Mouse (Mus musculus) layer of hippocampus, postnatal 36 days (tissue): ENCODE measurements around the gene Gramd1b. TPM values are rescaled to one million over a fixed set of nuclear protein-coding genes. Genes with fewer than 3 reads are reported as not detected.

Source experiments
- DNase-seq, 2 experiments: peaks; one replicate each; pipeline ENCODE4 v3.0.0; 2022
- total RNA-seq, 2 experiments: library from RNA; stranded (reverse); gene quantifications; 2 replicates each; pipeline ENCODE4 v1.2.3; 2021

Gramd1b gene
- total RNA-seq = 100 to 1,000 TPM; 163 to 172 TPM

DNA sequence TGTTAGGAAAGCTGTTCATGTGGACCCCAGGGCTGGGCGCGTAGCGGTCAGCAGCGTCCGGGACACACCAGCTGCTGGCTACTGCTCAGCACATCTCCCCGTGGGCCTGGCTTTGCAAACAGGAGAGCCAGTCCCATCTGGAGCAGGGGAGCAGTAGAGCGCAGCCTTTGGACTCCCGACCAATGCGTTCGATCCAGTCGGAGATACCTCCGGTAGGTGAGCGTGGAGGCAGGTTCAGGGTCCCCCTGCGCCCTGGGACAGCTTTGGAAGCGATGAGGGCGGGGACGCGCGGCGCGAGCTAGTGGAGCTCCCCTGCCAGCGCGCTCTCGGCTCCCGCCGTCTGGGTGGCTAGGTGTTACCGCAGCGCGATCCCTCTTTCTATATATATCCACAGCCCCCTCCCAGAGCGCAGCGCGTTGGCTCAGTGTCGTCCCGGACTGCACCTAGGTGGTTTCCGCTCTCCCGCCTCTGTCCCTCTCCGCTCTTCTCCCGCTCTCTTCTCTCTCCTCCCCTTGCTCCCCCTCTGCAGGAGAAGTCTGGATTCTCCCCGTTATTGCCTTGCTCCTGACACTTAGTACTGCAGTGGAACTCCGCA, at the start of gene Gramd1b:
Gene Gramd1b (minus strand): TSS at position 357 of the 595 bp plus-strand sequence.
- DNase-seq = peak in 1 of 2 experiments; percentile 36

DNA sequence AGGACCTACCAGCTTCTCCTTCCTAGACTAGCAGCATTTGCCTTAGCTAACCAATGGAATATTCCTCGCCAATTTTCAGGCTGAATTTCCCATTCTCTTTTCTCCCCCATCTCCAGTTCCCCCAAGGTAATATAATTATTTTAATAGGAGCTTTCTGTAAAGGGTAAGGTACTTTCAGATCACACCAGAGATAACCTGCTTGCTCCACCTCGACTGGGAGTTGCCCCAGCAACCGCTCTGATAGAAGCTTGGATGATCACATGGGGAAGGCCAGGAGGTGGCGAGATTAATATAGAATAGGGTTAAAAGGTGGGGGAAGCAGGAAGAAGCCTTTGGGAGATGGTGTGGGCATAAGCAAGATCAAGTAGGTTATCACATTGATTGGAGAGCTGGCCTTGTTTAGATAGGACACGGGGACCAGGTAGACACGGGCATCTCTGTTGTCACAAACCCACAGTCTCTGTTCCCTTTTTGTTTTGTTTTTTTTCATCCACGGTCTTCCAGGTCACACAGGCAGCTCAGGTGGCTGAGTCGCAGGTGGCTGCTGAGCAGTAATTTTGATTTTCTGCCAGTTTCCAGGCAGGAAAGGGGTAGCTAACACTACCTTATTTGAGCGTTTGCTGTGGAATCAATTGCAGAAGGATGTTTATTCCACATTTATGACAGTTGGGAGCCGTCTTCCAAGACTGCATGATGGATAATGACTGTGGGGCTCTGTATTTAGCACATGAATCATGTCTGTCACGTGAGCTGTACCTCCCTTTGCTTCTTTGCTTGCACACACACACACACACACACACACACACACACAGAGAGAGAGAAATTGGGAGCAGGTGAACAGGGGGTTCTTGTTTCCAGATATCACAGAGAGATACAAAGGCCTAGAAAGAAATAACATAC, 47.8 kb upstream of the Gramd1b start:
- no peak for DNase-seq

DNA sequence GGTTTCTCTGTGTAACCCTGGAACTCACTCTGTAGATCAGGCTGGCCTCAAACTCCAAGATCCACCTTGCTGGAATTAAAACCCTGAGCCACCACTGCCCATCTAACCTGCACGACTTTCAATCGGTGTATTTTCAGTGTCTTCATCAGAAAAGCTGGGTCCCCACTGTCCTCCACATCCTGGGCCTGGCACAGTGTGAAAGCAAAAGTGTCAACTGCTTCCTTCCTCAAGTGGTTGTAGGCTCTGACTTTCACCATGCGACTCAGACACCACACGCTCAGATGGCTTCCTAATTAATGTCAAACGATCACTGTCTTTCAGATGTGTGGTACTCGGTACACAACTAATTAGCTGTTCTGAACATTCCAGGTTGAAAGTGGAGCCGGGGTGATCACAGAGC, 45.9 kb upstream of the Gramd1b start:
- no peak for DNase-seq

DNA sequence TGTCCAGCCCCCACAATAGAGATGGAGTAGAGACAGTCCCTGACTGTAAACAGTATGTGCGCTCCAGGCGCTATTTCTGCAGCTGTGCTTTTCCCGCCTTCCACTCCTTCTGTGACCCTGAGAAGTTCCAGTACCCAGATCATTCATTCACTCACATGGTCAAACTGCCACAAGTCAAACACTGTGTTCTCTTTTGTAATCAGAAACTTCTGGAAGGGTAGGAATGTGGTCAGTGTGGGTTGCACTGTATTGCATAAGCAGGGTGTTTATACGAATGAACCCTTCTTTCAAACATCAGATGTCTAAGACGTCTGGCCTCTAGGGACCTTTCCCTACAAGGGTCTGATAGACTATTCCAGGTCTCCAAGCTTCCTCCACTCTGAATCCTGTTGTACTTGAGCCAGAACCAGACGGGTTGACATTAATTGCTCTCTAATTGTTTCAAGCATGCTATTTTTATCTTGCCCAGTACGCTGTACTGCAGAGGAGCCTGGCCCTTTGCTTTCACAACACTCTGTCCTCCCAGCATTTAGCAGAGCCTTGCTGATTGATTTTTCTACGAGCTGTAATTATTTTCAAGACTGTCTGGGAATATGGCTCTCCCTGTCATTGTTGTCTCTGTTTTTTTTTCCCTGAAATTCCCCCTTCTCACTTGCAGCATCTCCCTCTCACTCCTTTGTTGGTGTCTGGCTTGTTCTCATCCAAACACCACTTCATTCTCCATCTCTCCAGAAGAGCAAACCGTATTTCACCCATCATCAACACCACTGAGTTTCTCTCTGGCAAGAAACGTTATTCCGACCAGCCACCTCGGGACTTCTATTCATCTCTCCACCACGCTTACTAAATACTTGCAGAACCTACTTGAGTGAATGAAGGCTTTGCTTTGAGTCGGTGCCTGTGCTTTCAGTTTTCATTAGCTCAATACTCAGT, 44.1 kb upstream of the Gramd1b start:
- DNase-seq = no peak

DNA sequence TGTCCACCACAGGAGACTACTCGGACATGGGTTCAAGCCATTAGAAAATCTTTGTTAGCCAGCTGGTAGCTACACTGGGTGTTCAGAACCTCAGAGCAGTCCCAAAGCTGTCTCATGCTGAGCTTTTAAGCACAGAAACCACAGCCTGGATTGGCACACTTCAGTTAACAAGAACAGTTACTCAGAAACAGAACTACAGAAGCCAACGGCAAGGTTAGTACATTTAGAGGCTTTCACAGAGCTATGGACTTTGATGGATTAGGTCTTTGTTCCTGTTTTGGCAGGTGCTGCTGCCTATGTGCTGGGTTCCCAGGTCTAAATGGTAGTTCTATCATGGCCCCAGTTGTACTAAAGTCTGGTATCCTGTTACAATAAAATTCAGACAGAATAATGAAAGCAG, 40.1 kb upstream of the Gramd1b start:
- no peak for DNase-seq

DNA sequence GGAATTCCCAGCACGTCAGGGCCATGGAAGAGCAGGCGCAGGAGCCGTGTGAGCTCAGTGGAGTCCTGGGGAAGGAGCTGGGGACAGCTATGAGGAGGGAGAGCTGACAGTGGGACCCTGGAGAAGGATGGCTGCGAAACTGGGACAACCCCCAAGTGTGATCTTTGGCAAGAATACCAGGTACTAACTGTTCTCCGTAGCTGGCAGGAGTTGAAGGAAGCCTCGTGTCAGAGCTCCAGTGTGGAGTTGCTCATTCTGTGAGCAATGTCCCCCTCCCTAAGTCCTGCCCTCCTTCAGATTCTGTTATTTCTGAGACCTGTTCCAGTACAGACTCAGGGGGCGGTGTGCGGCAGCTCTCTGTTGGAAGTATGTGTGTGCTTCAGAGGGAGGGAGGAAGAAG, 36.9 kb upstream of the Gramd1b start:
- DNase-seq = peak; percentile 11 to 40

DNA sequence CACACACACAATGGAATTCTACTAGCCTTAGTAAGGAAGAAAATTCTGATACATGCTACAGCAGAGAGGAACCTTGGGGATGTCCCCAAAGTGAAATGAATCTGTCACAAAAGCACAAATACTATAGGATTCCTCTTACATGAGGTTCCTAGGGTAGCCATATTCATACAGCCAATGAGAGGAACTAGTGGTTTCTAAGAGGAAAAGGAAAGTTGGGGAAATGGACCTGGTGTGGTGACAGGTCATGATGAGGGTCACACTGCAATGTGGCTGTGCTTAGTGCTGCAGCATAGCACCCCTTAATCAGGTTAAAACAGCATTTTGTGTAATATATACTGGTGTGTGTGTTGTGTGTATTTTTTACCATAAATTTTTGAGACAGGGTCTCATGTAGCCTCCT, 32.6 kb upstream of the Gramd1b start:
- DNase-seq = no peak

DNA sequence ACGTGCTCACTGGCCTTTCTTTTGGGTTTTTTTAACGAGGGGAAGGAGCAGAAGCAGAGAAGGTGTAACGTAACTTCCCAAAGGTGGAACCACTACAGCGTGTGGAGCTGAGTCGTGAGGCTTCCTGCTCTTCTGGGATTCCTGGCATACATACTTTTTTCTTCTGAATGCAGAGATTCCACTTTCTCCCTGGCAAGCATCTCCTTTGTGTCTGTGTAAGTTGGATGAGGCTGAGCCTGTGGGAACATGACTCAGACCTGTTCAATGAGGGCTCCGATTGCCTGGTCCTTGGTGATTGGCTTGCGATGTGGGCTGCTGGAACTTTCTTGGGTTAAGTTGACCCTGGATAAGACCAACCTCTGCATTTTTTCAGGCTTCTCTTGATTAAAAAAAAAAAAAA, 28.5 kb upstream of the Gramd1b start:
- no peak for DNase-seq

DNA sequence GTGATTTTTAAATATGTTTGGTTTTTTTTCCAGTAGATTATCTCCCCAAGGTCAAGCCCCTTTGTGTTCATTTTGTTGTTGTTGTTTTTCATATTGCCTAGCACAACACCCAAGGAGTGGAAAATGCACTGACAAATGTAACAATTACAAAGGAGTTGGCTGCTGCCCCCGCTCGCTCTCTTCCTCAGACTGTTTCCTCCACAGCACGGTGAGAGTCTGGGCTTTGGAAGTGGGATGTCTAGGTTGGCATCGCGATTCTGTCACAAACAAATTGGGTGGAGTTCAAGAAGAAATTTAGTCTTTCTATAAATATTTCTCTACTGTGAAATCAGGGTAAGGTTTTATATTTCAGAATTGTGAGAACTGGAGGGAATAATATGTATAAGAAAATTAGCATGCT, 26.6 kb upstream of the Gramd1b start:
- DNase-seq = no peak

DNA sequence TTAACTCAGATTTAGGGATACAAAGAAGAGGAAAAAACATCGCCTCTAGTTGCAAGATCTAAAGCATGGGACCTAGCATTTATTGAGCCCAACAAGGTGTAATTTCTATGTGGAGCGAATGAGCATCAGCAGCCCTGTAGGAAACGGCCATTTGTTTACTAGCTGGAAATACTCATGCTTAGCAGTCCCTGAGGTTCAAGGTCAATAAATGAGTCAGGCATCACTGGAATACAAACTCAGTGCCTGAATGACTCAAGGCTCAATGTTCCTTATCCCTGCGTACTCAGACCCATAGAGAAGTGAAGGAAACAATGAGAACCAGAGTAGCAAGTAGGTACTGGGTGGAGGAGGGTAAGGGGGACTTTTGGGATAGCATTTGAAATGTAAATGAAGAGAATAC, 25.2 kb upstream of the Gramd1b start:
- DNase-seq = no peak

DNA sequence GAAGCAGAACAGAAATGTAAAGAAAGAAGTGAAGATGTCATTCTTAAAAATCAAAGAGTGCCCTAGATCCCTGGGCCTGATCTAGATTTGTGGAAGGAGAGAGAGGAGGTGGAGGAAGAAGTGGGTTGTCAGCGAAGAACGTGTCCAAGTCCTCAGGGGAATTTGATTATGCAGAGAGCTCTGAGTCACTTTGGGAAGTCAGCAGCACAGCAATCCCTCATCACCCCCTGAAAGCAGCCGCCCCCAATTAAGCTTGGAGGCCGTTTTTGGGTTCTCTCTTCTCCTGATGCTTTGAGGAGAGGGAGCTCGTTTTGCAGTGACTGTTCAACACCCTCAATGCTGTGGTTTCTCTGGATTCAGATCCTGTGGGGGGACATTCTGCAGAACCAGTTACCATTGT, 24.1 kb upstream of the Gramd1b start:
- no peak for DNase-seq

DNA sequence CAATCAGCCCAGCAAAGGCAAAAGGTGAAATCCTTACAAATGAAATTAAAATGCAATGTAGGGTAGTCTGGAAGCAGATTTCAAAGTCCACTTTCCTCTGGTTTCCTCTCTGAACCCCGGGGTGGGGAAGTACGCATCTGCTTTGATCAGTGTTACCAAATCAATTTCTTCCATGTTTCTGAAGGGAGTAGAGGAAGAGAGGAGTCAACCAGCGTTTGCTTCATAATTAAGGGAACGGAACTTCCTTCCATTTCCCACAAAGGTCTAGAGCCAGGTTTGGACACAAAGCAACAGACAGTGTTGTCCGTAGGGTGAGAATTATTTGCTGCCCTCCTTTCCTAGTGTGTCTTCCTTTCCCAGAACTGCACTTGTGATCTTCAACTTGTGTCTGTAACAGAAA, 16.7 kb upstream of the Gramd1b start:
- no peak for DNase-seq

DNA sequence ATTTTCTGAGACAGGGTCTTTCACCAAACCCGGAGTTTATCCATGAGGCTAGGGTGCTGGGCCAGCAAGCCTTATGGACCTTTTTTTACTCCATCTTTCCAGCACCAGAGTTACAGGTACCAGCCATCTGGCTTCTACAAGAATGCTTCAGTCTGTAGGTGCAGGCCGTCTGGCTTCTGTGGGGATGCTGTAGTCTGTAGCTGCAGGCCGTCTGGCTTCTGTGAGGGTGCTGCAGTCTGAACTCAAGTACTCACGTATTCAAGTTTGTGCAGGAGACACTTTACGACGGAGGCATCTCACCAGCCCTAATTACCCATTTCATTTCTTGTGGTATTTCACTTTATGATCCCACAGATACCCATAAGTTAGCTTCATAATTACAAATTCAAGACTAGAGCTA, 14.0 kb upstream of the Gramd1b start:
- DNase-seq = no peak

DNA sequence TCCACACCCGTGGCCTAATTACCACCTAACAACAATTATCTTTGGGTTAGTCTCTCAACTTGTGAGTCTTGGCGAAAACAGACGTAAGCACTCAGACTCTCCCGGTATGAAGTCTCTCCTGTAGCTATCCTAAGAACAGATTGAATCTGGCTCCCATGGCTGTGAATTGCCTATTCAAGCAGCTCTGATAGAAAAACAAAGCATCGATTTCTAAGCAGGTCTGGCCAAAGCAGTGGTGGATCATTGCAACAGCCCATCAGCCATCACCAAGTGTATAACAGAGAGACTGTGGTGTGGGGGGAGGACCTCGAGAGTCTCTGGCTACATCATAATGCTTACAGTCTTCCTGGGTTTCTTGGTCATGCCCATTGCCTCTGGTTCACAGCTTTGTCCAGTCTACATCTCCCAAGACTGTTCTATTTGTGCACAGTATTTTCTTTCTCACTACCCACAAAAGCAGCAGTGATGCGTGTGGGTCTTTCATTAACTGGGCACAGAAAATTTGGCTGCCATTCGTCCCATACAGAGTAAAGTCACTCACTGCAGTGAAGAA, 8.5 kb upstream of the Gramd1b start:
- DNase-seq = no peak

DNA sequence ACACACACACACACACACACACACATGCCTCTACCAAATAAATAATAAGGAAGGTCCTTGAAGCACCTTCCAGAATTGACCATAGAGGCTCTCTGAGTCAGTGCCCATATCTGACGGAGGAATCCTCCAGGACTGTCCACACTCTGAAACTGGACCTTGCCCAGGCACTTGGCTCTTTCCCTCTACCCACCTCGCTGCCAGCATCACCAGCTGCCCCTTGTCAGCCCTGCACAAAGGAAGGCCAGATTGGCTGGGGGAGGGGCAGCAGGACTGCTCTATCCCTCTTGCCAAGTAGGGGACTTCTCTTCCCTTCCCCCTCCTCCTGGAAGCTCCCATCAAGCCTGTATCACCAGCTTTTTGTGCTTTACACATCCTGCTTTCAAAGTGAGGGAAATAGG, 6.5 kb upstream of the Gramd1b start:
- DNase-seq = peak; percentile 45 to 63

DNA sequence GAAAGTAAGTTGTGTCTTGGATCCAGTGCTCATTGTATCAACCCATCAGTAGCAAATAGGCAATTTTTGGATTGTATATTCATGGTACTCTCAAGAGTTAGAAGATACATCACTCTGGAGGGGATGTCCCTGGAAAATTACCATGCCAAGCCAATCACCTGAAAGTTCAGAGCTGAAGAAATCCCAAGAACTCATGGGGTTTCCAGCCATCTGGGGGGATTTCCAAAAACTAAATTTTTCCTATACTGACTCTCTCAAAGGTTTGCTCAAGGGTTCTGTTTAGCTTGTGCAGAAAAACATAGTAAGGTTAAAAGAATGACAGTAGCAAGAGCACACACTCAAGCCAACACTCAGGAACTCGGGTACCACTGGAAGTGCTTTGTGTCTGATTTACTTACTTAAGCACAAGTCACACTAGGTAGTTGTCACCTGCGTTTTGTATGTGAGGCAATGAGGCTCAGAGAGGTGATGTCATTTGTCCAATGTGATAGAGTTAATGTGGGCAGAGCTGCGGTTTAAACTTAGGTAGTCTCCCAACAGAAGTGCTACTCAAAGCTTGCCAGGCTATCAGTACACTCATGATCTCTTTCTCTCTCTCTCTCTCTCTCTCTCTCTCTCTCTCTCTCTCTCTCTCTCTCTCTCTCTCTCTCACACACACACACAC, 6.0 kb upstream of the Gramd1b start:
- DNase-seq = no peak

DNA sequence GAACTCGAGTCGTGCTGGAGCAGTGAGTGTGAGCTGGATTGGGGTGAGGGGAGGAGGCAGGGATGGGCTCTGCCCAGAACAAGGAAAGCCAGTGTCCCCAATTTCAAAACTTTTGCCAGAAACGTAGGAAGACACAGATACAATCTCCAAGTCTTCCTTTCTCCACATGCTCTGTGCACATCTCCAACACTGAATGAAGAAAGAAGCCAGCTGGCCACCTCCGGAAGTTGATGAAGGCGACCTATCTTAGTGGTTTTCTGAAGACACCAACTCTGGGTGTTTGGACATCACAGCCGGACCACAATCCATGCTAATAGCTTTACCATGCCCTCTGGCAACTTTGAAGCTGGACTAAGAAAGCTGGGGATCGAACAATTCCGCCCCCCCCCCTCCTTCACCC, 647 bp downstream of the Gramd1b start:
- DNase-seq = no peak

DNA sequence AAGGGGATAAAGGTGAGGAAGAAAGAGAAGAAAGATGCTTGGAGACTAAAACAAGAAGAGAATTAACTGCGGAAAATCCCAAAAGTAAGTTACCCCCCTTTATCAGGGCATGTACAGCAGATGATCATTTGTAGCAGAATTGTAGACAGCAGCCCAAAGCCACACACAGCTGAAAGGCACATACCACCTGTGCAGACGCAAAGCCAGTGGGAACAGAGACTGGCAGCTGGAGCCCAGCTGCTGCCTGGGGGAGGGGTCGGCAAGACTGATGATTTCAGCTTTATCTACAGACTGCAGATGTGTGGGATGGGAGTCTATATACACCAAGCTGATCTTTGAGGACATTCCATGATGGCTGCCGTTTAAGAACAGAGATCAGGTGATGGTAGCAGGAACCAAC, 2.5 kb downstream of the Gramd1b start:
- no peak for DNase-seq

DNA sequence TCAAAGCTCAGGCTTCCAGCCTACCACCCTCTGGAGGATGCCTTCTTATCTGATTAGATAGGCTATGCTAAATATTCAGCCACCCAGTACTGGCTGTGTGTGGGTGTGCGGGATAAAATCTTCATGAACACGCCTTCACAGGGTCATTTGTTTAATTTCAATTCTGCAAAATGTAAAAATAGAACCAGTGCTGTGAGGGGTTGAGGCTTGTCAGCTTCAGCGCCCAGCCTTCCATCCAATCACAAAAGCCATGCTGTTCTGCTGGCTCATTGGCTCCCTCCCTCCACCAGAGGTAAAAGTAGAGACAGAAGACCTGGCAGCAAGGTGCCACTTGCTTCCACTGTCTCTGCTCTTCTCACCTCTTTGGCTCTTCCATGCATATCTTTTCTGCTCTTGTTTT, 4.3 kb downstream of the Gramd1b start:
- no peak for DNase-seq

DNA sequence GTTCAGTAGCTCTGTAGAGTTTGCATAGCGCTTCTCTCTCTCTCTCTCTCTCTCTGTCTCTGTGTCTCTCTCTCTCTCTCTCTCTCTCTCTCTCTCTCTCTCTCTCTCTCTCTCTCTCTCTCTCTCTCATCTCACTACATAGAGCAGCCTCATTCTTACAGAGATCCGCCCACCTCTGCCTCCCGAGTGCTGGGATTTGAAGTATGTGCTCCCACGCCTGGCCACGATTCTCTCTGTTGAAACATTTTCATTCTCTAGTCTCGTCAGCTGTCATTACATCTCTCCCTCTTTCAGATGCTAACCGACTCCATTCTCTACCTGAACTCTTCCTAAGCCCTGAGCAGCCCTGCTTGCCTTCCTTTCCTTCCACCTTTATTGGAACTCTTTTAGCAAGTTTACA, 9.0 kb downstream of the Gramd1b start:
- DNase-seq = no peak

DNA sequence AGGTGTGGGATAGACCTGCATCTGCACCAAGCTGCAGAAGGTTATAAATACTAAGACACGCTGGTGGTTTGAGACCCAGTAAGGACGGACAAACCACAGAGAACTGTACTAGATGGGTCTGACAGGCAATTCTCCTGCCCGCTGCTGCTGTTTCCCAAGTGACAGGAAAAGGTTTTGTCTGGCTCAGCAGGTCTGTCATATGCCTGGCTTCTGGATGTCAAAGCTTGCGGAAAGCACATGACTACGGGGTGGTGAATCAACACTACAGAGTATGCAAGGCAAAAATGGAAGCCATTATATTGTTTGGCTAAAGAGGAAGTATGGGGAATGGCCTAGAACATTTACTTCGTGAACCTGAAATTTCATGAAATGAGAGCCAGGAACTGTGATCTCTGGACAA, 10.1 kb downstream of the Gramd1b start:
- no peak for DNase-seq

DNA sequence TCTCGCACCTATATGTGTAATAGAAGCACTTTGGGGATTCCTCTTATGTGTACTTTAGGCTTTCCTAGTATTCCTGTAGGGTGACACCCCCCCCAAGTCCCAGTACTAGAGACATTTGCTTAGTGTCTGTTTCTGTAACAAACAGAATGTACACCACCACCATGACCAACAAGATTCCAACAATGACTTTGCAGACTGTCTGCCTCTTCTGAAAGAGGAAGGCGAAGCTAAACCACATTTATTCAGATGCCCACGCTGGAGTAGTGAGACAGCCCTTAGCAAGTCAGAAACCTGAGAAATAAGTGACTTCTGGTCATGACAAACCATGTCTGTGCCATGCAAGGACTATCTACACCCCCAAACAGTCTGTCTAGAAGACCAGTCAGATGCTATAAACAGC, 11.9 kb downstream of the Gramd1b start:
- DNase-seq = no peak
